Mouse (Mus musculus) liver, postnatal 0 days (tissue): ENCODE measurements around the gene Tsku. TPM values are rescaled to one million over a fixed set of nuclear protein-coding genes. Genes with fewer than 3 reads are reported as not detected.

Experiments used
- ATAC-seq: fragments of 200-750 bp; cut with Nextera tagmentation; 2 replicates; pipeline ENCODE4 v1.8.0; 2017; ENCODE audit warnings: mild to moderate bottlenecking, moderate library complexity
- DNase-seq: peaks from one replicate; pipeline ENCODE4 v3.0.0-alpha.2; 2016
- H3K27ac ChIP-seq: fragments of 300-500 bp; sonication (generic); 2 replicates; pipeline ENCODE4 v1.5.1; 2014; ENCODE audit warnings: antibody characterized with exemption, moderate library complexity, mild to moderate bottlenecking, low read depth
- H3K27me3 ChIP-seq: fragments of 300-500 bp; sonication (generic); 2 replicates; pipeline ENCODE4 v1.6.1; 2014; ENCODE audit warnings: low read length, control low read depth, mixed read lengths; ENCODE audit not compliant: insufficient read depth
- H3K36me3 ChIP-seq: fragments of 300-500 bp; sonication (generic); replicated peaks from 2 replicates; pipeline ENCODE4 v1.6.1; 2014; ENCODE audit warnings: mild to moderate bottlenecking, control low read depth, low read length, moderate library complexity, mixed read lengths; ENCODE audit not compliant: insufficient read depth
- H3K4me1 ChIP-seq: fragments of 300-500 bp; sonication (generic); 2 replicates; pipeline ENCODE4 v1.6.1; 2014; ENCODE audit warnings: antibody characterized with exemption, mild to moderate bottlenecking, control low read depth; ENCODE audit not compliant: insufficient read depth
- H3K4me2 ChIP-seq: fragments of 300-500 bp; sonication (generic); 2 replicates; pipeline ENCODE4 v1.6.1; 2014; ENCODE audit warnings: low read depth, mild to moderate bottlenecking, low read length, moderate library complexity, mixed read lengths
- H3K4me3 ChIP-seq: fragments of 300-500 bp; sonication (generic); 2 replicates; pipeline ENCODE4 v1.5.1; 2014; ENCODE audit warnings: low read depth, low read length
- H3K9ac ChIP-seq: fragments of 300-500 bp; sonication (generic); replicated peaks from 2 replicates; pipeline ENCODE4 v1.6.1; 2014; ENCODE audit warnings: mild to moderate bottlenecking, moderate library complexity
- H3K9me3 ChIP-seq: fragments of 300-500 bp; sonication (generic); 2 replicates; pipeline ENCODE4 v1.6.1; 2016; ENCODE audit warnings: mild to moderate bottlenecking, control low read depth, low read length, mixed read lengths
- CTCF ChIP-seq: sonication (generic); IDR thresholded peaks from 2 replicates; pipeline ENCODE4 v1.5.1; 2016; ENCODE audit warnings: antibody characterized with exemption, low read depth
- EP300 ChIP-seq: IDR thresholded peaks from 2 replicates; pipeline ENCODE4 v1.6.1; 2016; ENCODE audit warnings: antibody characterized with exemption, low read depth, mild to moderate bottlenecking
- WGBS: fragments of 180-500 bp; shearing (Covaris S2); extraction: QIAGEN DNeasy Blood & Tissue Kit; methylation state at CpG from one replicate; pipeline ENCODE4 v1.1.7; 2014; ENCODE audit not compliant: insufficient replicate concordance; 5-methylcytosine and 5-hydroxymethylcytosine counted together
- polyA plus RNA-seq: library from polyadenylated mRNA; unstranded; fragments of >200 nt; fragmentation: Nextera tagmentation; extraction: Ambion mirVana; gene quantifications from 2 replicates; pipeline ENCODE4 v1.2.1, GENCODE M21; 2015

The Tsku gene
- polyA plus RNA-seq, result 8.3 and 18.9 TPM in 2 replicates

GRCm38 (mm10) chr7:98361063-98361652 is at the start of gene Tsku:
Gene Tsku, minus strand, starts transcription at chr7:98361328.
- Histone ChIP-seq H3K9ac (peak within 1 kb of the TSS; percentile 72), H3K27ac (peak within 1 kb of the TSS; percentile 88)
- 3% methylated on average over 52 of the region's 52 CpGs for WGBS

GRCm38 (mm10) chr7:98407615-98408014 is 46.5 kb upstream of the Tsku start:
- Histone ChIP-seq H3K4me3 (no peak overlapping the region), H3K9me3 (no peaks in the 10 kb centered on the region), H3K4me1 (no peaks in the 10 kb centered on the region), H3K27ac (no peak overlapping the region), H3K9ac (no peak overlapping the region), H3K36me3 (no peaks in the 10 kb centered on the region), H3K4me2 (no peak overlapping the region), H3K27me3 (no peaks in the 10 kb centered on the region)
- TF ChIP-seq EP300, result no peak
- TF ChIP-seq CTCF, result no peak
- ATAC-seq (no peak), DNase-seq (no peak)
- 52% methylated on average over 5 of the region's 5 CpGs for WGBS

More at GRCm38 (mm10) chr7:98361063-98361652, at the start of gene Tsku:
- peak; percentile 84 for ATAC-seq
- Histone ChIP-seq H3K4me3 (peak within 1 kb of the TSS; percentile 67), H3K27me3 (peaks cover 14% of the 10 kb centered on the region), H3K9me3 (peaks cover 3% of the 10 kb centered on the region; the same call in 1 of the 2 replicates), H3K4me1 (peaks cover 16% of the 10 kb centered on the region), H3K4me2 (peak within 1 kb of the TSS; percentile 86), H3K36me3 (no peaks in the 10 kb centered on the region)
- DNase-seq, result peak; percentile 86
- TF ChIP-seq CTCF, result no peak
- TF ChIP-seq EP300, result no peak

GRCm38 (mm10) chr7:98403996-98404395 is 42.9 kb upstream of the Tsku start:
- H3K4me3 ChIP-seq, result no peak overlapping the region
- no peaks in the 10 kb centered on the region for H3K36me3 ChIP-seq
- no peak for TF ChIP-seq EP300
- no peak for TF ChIP-seq CTCF
- no peaks in the 10 kb centered on the region for H3K27me3 ChIP-seq
- H3K4me1 ChIP-seq, result no peaks in the 10 kb centered on the region
- DNase-seq (no peak), ATAC-seq (no peak)
- H3K9me3 ChIP-seq, result no peaks in the 10 kb centered on the region
- WGBS, result 70% methylated on average over 4 of the region's 4 CpGs
- no peak overlapping the region for H3K4me2 ChIP-seq
- no peak overlapping the region for H3K9ac ChIP-seq
- H3K27ac ChIP-seq, result no peak overlapping the region

- DNase-seq (no peak), ATAC-seq (no peak)
- H3K27me3 ChIP-seq, result no peaks in the 10 kb centered on the region
These were observed 41.8 kb upstream of the Tsku start for GRCm38 (mm10) chr7:98402582-98403574.

GRCm38 (mm10) chr7:98392466-98393201 is 31.5 kb upstream of the Tsku start:
- H3K9me3 ChIP-seq, result no peaks in the 10 kb centered on the region
- WGBS, result 67% methylated on average over 8 of the region's 8 CpGs
- H3K4me2 ChIP-seq, result no peak overlapping the region
- H3K27ac ChIP-seq, result peak overlapping the region; percentile 52
- no peaks in the 10 kb centered on the region for H3K36me3 ChIP-seq
- ATAC-seq, result peak; percentile 94
- no peaks in the 10 kb centered on the region for H3K27me3 ChIP-seq
- TF ChIP-seq CTCF (no peak), EP300 (peak; percentile 90)
- no peak overlapping the region for H3K4me3 ChIP-seq
- no peak overlapping the region for H3K9ac ChIP-seq
- peaks cover 10% of the 10 kb centered on the region; the same call in 1 of the 2 replicates for H3K4me1 ChIP-seq
- peak; percentile 71 for DNase-seq

More at GRCm38 (mm10) chr7:98402582-98403574, 41.8 kb upstream of the Tsku start:
- Histone ChIP-seq H3K9ac (no peak overlapping the region), H3K4me1 (no peaks in the 10 kb centered on the region), H3K27ac (no peak overlapping the region), H3K9me3 (no peaks in the 10 kb centered on the region), H3K36me3 (no peaks in the 10 kb centered on the region), H3K4me3 (no peak overlapping the region), H3K4me2 (no peak overlapping the region)
- WGBS, result 68% methylated on average over 15 of the region's 15 CpGs
- TF ChIP-seq CTCF, result no peak
- no peak for TF ChIP-seq EP300
